Mouse (Mus musculus) spleen, adult 2 months (tissue): Measurements from ENCODE around the gene Tbx19.

Experiments used
- CTCF ChIP-seq: fragments of 200-500 bp; IDR thresholded peaks from 2 replicates; pipeline ENCODE4 v1.5.1; 2011; ENCODE audit warnings: mild to moderate bottlenecking, inconsistent platforms; ENCODE audit not compliant: insufficient read depth, insufficient read length, insufficient replicate concordance; ENCODE audit errors: extremely low read depth
- POLR2A ChIP-seq: fragments of 200-500 bp; IDR thresholded peaks from 2 replicates; pipeline ENCODE4 v1.6.1; 2011; ENCODE audit warnings: low read depth, low read length, inconsistent platforms

DNA sequence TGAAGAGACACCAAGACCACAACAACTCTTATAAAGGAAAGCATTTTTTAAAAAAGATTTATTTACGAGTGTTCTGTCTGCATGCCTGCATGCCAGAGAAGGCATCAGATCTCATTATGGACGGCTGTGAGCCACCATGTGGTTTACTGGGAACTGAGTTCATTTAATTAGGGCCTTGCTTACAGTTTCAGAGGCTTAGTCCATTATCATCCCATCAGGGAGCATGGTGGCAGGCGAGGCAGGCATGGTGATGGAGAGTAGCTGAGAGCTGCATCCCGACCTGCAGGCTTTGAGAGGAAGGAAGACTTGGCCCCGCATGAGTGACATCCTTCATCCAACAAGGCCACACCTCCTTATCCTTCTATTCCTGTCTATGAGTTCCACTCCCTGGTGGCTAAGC is 52.1 kb downstream of the Tbx19 start:
- TF ChIP-seq CTCF (no peak), POLR2A (no peak)
